Mouse (Mus musculus) adrenal gland, adult 8-10 months (tissue): ENCODE measurements at regions not wholly inside any gene's neighbourhood (a gene's known extent, or its start where the extent isn't known, plus 50 kb on each side); places are given as distances from the start of the nearest gene placed in this dataset.

Experiments
- DNase-seq: peaks from one replicate; pipeline ENCODE4 v3.0.0; 2022

- DNase-seq = no peak
These were observed 208.5 kb upstream of the Mocs1 start for GRCm38 (mm10) chr17:49219512-49220197.

DNA sequence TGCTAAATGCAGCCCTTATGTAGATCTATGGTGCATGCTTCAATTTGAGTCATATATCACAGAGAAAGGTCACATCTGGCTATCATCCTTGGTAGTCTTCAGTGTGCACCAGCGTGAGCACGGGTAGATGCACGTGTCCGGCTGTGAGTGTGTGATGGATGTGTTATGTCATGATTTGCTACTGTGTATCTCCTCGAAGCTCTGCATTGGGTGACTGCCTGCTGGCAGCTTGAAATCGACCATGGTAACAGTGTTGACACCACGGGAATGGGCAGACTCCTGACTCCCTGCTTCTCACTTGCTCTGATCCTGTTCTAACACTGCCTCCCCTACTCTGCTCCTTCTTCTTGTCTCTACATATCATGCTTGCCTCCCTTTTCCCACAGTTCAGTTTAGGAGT lies 204.9 kb upstream of the Mocs1 start:
- no peak for DNase-seq

DNA sequence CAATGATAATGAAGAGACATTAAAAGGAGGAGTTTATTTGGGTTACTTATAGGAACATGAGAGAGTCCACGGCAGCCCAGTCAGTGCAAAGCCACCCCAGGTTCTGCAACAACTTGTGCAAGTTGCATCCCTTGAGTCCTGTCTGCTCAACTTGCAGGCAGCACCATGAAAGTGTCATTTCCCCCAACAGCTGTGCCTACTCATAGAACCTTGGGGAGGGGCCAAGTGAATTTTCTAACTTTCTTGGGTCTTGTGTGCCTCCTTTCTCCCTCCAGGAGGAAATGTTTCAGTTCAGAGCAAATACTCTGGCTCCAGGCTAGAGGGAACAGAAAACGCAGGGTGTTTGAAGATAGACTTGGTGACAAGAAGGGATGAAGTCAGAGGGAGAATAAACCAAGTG lies 204.5 kb upstream of the Mocs1 start:
- no peak for DNase-seq

- no peak for DNase-seq
These were observed 202.7 kb upstream of the Mocs1 start for GRCm38 (mm10) chr17:49225255-49226015.

DNA sequence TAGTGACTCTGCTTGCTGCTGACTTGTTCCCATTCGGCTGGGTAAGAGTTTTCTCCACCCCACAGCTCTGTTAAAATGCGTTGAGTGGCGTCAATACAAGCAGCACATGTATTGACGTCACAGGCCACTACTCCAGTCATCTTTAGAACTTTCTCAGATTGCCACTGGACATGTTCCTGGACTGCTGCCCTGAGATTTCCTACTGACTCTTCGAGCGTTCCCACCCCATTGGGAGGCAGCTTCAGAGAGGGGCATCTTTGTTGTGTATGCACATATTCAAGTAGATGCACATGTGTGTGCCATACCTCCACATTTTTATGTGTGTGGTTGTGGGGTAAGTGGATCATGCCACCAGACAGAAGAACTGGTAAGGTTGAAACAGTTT lies 202.2 kb upstream of the Mocs1 start:
- DNase-seq = no peak

DNA sequence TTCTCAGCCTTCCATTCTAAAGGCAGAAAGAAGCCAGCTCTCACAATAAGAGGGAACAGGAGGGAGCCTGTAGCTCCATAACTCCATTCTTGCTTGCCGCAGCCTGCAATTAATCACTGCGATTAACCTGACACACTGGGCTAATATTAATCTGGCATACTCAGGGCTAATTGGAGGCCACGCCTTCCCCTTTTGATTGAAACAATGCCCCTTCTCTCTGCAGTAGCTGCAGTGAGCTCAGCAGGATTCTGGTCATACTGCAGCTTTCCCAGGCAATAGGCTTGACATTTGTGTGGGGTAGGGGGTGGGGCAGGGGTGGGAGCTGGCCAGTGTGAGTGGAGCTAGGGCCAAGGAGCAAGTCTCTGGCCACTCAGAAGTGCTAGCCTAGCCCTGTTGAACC lies 196.9 kb upstream of the Mocs1 start:
- DNase-seq = no peak

DNA sequence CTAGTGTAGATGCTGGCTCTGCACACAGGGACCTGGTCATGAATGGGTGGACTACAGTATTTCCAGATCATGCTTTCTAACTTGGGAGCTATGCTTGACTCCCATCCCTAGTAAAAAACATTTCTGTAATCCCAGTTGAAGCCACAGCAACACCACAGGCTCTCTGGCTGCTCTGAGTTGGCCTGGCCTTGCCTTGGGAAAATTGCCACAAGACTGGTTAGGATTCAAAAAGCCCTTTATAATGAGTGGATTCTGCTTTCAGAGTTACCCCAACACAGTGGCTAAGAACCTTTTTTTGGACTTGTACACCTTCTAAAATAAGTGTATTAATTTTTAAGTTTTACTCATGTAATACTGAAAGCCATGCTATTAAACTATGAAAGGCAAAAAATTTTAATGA lies 188.1 kb upstream of the Mocs1 start:
- no peak for DNase-seq

- DNase-seq = peak; percentile 63
These were observed 184.7 kb upstream of the Mocs1 start for GRCm38 (mm10) chr17:49243419-49243818.

DNA sequence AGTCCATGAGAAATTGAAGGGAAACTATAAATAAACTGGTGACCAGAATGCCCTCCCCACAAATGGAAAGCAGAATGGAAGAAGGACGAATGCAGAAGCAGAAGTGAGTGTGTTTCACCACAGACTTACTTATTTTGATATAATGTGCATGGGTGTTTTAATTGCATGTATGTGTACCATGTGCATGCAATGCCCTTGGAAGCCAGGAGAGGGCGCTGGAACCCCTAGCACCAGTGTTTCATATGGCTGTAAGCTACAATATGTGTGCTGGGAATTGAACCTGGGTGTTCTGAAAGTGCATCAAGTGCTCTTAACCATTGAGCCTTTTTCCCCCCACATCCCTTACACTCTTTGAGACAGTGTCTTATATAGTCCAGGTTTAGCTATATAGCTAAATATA lies 183.1 kb upstream of the Mocs1 start:
- DNase-seq = no peak

DNA sequence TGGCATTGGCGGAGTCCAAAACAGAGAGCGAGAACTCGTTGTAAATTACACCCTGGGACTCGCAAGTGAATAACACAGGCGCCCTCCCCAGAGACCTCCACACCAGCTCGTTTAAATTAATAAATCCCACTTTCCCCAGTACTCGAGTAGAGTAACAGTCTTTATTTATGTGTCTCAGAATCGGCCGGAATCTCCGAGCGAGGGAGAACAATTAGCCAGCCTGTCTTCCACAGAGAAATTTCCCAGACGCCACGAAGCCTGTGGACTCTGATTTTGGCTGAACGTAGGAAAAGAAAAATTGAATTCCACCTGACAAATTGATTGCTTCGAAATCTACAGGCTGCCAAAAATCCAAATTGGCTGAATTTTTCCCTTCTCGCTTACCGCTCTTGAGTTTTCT lies 180.9 kb upstream of the Mocs1 start:
- no peak for DNase-seq

DNA sequence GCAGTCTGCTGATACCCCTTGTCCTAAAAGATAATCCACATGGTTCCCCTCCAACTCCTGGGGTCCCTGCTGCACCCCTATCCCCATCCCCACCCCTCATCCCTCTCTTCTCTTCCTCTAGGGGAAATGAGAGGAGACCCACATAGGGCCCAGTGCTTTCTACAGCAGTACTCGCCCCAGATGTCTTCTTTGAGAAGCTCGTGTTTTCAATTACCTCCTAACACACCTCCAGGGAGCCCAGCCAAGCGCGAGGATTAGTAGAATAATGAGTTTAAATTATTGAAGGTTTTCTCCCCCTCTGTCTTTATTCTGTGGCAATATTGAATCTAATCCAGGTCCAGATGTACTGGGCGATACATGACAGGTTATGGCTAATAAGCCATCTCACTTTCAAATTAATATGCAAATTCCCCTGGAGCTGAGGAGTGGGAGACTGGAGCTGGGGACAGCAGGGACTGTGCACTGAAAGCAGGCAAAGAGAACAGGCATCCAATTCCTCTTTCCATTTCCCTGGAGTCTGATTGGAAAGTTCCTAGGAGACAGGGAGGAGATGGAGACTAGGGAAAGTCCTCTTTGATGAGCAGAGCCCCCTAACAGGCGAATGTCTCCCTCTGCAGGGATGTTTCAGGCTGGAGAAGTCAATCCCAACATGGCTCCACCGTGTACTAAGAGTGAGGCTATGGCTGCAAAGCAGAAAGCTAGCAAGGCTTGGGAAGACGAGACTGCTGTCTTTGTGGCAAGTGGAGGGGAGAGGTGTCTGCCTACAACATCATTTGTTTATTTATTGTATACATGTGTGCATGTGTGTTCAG lies 177.2 kb upstream of the Mocs1 start:
- DNase-seq = no peak

DNA sequence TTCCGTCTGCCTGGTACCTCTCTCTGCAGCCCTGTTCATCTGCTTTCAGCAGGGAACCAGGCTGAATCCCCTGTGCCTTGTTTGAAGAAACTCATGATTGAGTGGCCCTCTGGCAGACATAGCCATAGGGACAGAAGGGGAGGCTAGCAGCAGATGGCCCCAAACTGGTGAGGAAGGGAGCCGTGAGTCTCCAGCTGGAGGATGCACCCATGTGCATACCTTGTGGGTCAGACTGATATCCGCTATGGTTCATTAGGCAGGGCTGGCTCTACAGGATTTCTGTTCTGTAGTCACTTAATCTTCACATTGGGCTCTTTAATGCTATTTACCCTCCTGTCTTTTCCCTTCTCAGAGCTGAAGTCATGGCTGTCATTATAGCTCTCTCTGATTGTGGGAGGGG lies 175.9 kb upstream of the Mocs1 start:
- no peak for DNase-seq

DNA sequence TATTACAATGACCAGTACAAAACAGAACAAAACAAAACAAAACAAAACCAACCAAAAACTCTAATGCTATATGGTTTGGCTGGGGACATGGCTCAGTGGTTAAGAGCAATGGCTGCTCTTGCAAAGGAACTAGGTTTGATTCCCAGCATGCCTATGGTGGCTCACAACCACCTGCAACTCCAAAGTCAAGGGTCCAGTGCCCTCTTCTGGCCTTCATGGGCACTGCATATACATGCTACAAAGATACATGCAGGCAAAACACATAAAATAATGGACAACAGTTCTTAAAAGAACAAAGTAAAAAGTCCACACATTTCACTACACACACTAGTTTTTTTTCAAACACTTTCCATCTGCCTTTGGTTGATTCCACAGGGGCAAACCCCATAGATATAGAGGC lies 169.7 kb upstream of the Mocs1 start:
- no peak for DNase-seq

DNA sequence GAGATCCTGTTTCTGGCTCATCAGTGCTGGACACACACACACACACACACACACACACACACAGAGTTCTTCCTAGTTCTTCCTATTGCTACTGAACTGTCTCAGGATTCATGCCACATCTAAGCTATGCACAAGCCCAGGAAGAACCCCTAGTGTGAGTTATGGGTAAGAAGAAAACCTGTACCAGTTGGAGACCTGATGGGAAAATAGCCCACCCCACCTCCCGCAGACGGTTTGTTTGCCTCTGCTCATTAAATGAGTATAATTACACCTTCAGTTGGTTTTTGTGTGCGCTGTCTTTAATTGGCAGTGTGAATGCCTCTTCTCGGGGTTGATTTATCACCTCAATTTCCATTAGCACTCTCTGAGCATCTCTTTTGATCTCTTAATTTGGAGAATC lies 165.8 kb upstream of the Mocs1 start:
- no peak for DNase-seq

DNA sequence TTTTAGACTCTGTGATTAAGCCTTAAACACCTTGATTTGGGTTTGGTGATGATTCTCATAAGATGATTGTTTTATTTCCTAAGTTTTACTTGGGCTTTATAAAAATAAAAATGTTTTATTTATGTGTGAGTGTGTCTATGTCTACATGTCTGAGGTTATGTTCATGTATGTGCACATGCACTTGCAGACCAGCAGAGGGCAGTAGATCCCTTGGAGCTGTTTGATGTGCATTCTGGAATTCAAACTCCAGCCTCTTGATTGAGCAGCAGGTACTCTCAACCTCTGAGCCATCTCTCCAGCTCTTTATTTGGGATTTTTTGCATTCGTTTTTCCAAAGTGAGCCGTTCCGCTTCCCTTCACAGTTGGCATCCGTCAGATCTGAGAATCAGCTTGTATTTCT lies 161.8 kb upstream of the Mocs1 start:
- no peak for DNase-seq

DNA sequence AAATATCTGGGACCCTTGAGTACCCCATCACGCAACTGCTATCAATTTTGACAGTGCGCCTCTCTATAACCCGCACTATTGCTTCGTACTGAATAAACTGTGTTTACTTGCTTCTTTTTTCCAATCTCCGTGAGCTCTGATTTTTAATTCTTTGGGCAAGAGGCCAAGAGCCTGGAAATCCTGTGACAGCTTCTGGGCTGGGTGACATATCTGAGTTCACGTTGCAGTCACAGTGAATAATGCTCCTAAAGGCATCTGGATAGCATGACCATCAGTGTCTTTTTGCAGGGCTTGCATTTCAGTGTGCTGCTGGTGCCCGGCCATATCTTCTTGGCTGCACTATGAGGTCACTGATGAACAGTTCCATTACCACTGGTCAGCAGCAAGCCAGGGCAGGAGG lies 158.2 kb upstream of the Mocs1 start:
- no peak for DNase-seq

DNA sequence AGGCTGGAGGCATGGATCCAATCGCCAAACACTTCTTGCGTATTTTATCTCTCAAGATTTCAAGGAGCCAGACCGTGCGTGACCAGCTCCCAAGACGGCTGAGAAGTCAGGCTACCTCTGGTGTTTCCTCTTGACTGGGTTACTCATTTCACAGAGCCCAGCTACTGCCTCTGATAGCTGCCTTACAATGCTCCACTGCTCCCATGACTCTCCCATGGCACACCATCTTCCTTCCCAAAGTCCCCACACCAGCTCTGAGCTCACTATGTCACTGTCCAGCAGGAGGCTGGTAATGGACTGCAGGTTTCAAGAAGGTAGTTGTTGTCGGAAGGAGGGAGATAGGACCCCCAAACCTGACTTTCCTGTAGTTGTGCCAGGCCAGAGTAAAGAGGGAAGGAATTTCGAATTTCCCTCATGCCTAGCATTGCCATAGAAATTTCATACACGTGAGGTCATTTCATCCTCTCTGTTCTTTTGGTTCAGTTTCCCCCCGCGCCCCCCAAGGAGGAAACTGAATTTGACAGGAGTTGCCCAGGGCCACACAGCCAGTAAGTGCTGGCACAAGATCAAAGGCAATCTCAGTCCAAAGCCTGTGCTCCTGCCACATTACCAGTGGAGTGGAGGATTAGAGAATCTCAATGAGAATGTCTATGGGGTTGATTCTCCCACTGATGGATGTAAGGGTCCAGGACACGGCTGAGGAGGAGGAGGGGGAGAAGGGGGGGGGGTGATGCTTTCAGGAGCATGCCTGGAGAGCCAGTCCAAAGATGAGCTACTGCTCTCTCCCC lies 155.3 kb upstream of the Mocs1 start:
- peak; percentile 14 for DNase-seq

DNA sequence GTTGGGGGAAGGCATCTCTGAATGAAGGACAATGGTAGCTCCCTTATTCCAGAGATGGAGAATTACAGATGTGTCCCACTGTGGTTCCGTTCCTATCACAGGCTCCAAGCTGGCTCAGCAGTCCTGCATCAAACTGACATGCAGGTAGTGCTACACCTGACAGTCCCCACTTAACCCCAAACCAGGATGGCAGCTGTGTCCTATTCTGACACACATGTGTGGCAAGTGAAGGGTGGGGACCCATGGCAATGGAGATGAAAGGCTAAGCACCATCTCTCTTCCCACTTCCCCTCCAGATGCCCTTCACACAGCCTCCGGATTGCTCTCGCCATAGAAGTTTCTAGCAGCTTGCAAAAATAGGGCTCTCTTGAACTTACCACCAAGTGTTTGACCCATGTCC lies 153.2 kb upstream of the Mocs1 start:
- DNase-seq = no peak

DNA sequence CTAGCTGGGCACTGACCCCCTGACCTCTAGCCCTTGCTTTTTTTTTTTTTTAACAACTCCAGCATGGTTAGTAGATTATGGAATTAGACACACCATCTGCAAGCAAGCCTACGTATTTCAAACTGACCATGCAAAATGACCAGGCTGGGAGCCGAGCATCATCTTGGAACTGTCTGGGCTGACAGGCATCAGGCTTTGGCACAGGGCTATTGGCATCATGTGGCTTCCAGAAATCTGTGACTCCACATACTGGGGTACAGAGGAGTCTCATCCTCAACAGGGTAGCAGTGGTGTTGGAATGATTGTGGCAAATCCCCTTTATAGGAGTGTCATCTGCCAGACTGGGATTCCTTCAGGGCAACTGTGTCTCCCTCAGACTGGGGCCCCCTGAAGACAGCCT lies 152.7 kb upstream of the Mocs1 start:
- no peak for DNase-seq

- DNase-seq = no peak
These were observed 152.2 kb upstream of the Mocs1 start for GRCm38 (mm10) chr17:49275916-49276315.

DNA sequence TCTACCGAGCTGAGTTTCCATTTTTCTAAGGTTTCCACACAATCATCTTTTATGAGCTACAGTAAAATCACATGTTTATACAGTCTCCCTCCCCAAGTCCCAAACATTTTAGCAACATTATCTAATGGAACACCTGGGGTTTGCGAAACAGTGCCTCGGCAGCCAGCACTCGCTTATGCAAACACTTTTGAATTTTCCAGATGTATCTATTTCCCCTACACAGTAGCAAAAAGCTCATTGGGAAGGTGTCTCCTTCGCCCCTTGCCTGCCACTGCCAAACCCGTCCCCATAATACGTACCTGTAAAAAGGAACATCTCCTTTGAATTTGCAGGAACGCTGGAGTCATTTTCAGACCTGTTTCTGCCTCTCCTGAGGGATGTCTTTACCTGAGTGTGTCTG lies 149.6 kb upstream of the Mocs1 start:
- DNase-seq = no peak

- DNase-seq = no peak
These were observed 149.0 kb upstream of the Mocs1 start for GRCm38 (mm10) chr17:49278973-49279727.
